Mouse (Mus musculus) kidney, adult 8-10 months (tissue): ENCODE measurements around the gene Eml1.

Experiments
- DNase-seq, 2 experiments: peaks; one replicate each; pipeline ENCODE4 v3.0.0; 2022

The Eml1 gene

DNA sequence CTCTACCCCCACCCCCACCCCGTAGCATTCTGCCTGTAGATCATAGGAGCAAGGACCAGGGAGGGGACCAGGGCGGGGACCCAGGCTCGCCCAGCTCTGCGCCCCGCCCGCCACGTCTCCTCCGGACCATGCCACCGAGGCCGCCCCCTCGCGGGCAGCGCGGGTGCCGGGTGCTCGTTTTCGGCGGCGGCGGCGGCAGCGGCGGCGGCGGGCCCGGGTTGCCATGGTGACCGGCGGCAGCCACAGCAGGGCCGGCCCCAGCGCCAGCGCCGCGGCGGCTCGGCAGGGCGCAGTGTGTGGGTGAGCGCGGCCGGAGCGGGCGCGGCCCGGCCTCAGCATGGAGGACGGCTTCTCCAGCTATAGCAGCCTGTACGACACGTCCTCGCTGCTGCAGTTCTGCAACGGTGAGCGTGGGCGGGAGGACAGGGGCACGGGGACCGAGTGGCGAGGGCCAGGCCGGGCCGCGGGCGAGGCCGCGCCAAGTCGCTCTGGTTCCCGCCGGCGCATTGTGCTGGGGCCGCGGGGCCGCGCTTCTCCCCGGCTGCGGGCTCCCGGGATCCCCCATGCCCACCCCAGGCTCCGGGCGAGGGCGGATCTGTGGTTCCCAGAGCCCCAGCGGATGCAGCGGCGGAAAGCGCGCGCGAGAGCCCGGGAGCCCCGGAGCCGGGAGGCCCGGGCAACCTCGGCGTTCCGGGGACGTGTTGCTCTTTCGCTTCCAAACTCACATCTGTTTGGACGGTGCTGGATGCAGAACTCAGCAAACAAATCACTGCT lies 52.3 kb downstream of the Eml1 start:
- DNase-seq = peak; percentile 82 to 86

- no peak for DNase-seq
Observed at GRCm38 (mm10) chr12:108430964-108431363, 60.2 kb downstream of the Eml1 start.

GRCm38 (mm10) chr12:108431714-108432113 lies 61.0 kb downstream of the Eml1 start:
- DNase-seq = no peak

DNA sequence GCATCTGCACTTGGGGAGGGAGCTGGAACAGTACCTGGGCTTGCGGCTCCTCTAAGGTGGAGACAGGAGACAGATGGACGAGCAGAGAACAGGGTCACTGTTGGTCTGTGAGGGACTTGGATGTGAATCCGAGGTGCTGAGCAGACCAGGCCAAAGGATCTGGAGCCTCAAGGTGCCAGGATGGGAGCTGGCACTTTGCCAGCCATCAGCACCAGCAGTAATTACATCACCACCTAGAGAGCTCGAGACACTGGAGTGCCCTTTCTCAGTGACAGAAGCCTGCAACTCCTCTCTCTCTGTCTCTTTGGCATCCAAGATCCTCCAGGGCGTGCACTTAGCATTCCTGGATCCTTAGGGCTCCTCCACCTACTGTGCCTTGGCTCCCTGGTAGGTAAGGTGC lies 61.8 kb downstream of the Eml1 start:
- no peak for DNase-seq

GRCm38 (mm10) chr12:108433030-108433429 lies 62.3 kb downstream of the Eml1 start:
- DNase-seq = no peak

GRCm38 (mm10) chr12:108433498-108433897 lies 62.7 kb downstream of the Eml1 start:
- DNase-seq = no peak

GRCm38 (mm10) chr12:108435444-108436015 lies 64.8 kb downstream of the Eml1 start:
- no peak for DNase-seq

DNA sequence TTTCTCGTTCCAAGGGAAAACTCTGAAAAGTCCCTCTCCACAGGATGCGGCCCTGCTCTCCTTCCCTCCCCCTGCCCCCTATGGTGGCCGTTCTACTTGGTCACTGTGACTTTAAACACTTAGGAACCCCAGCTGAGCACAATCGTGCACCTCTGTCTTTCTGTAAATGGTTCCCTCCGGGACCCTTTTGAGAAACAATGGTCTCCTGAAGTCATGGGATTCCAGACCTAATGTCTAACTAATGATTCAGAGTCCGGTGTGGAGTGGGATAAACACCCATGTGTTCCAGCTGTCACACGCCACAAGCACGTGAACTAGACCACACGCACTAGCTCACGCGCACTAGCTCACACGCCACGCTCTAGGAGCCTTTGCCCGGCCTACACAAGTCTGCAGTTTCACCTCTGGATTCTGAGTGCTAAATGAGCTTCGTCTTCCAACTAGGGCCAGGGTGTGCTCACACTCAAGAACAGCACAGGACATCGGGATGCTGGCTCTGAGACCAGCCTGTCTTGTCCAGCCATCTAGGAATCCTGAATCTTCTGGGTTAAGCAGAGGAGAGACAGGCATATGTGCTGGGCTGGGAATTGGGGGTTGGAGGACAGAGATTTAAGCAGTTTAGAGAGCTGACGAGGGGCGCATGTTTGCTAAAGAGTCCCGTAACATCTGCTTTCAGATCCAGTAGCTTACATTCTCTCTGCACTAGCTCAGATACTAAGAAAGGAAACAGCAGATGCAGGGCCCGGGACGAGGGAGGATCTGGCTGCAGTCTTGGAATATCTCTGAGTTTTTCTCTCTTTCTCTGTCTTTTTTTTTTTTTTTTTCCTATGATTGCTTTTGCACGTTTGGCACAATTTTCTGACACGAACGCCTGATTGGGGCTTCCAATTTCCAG lies 65.5 kb downstream of the Eml1 start:
- no peak for DNase-seq

DNA sequence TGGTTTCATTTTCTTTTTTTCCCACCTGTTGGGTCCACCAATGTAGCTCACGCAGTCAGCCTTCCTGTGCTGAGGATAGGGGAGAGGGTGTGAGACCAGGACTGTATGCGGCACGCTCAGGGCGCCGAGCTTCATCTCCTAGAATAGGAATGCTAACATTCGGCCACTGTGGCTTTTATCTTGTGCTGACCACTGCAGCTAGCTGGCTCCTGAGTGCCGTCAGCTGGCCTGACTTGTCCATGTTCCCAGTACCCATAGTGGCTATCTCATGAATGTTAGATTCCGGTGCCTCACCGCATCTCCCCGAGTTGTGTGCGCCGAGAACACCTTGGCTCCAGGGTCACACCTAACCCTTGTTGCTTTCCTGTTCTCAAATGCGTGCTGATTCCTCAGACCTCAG lies 66.7 kb downstream of the Eml1 start:
- no peak for DNase-seq

DNA sequence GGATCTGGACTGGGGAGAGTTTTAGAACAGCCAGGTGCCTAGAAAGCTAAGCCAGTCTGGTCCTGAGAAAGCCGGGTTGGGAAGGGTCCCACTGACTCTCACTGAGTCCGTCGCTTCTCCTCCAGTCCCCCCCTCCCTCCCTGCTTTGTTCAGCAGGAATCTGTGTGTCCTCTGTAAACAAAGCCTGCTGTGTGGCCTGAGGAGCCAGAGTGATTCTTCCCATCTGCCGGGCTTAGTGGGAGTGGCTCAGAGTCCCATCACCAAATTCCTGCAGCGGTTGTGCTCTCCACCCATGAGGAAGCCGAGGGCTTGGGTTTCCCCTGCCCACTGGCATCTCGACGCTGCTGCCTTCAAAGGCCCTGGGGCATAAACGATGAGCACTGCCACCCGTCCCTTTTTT lies 72.5 kb downstream of the Eml1 start:
- no peak for DNase-seq

- DNase-seq = no peak
Observed at GRCm38 (mm10) chr12:108443708-108444107, 73.0 kb downstream of the Eml1 start.

GRCm38 (mm10) chr12:108444166-108445115 lies 73.7 kb downstream of the Eml1 start:
- DNase-seq = no peak

DNA sequence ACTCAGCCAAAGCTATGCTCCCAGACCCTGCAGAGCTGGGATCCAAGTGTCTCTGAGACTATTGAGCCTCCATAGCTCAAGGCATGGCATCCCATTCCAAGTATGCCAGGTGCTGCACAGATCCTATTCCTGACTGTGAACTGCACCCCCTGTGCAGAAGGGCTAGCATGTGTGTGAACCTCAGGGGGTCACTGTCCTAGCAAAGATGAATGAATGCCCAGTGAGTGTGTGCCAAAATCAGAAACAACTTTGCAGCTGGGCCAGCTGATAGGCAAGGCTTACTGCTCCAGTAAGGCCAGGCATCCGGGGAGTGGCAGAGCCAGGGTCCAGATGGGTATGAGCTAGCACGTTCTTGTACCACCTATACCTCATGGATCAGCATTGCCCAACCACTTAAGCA lies 76.0 kb downstream of the Eml1 start:
- DNase-seq = no peak

DNA sequence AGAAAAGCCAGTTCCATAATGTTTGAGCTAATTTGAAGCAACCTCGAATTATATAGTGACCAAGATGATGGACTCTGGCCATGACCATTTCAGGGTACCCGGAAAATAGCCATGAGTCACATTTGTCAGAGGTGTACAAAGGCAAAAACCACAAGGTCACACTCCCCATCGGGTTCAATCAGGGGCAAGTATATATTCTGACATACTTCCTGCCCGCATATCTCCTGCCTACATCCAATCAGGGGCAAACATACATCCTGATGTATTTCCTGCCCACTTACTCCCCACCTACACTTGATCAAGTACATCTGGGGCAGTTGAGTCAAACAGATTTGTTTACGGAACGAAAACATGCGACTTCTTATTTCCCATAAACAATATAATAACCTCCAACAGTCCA lies 77.6 kb downstream of the Eml1 start:
- no peak for DNase-seq

DNA sequence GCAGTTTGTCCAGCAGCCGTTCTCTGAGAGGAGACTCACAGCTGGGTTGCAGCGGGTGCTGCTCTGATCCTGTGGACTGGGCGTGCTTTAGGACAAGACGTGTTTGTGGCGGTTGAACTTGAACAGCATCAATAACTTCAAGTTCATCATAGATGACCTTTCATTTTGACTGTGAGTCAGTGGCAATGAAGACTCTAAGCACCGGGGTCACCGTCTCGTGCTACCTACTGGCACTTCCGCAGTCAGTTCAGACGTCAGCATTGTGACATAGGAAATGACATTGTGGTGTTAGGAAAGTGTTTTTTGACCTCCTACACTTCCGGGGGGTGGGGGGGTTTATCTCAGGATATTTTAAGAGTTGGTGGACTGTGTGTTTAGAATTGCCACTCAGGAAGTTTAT lies 79.2 kb downstream of the Eml1 start:
- DNase-seq = peak; percentile 16 to 24

- no peak for DNase-seq
Observed at GRCm38 (mm10) chr12:108450546-108450945, 79.8 kb downstream of the Eml1 start.

GRCm38 (mm10) chr12:108452151-108452874 lies 81.6 kb downstream of the Eml1 start:
- no peak for DNase-seq

GRCm38 (mm10) chr12:108453561-108454044 lies 82.8 kb downstream of the Eml1 start:
- no peak for DNase-seq

DNA sequence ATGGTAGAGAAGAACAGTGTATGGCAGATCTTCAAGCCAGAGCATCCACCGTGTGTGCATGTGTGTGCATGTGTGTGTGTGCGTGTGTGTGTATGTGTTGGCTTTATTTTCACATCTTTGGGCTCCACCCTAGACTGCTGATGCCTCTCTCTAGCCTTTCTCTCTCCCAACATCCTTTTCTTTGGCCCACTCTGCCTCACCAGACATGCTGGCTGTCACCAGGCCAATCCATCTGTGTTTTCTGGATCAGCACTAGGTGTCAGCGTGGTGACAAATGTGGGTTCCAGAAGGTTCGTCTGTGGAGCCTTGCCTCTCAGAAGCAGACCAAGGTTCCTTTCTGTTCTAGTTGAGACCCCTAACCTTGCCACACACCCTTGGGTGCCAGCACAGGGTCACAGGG lies 84.2 kb downstream of the Eml1 start:
- no peak for DNase-seq

GRCm38 (mm10) chr12:108472898-108473297 lies 102.1 kb downstream of the Eml1 start:
- no peak for DNase-seq

GRCm38 (mm10) chr12:108474440-108474839 lies 103.7 kb downstream of the Eml1 start:
- DNase-seq = no peak

DNA sequence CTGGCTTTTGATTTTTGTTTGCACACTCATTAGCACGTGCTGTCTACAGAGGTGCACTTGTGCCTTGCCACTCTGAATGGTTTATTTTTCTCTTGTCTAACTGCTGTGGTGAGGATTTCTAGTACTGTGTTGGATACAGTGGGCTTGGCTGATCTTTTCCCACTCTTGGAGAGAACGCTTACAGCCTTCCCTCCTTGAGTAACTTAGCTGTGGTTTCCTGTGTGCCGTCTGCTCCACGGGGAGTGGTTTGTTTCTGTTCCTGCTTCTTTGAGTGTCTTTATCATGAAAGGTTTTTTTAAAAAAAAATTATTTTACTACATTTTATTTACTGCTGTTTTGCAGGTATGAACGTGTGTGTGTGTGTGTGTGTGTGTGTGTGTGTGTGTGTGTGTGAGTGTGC lies 108.0 kb downstream of the Eml1 start:
- no peak for DNase-seq
